Comparison of ENCODE assay signal across 13 mouse cellular contexts in the genomic region with DNA sequence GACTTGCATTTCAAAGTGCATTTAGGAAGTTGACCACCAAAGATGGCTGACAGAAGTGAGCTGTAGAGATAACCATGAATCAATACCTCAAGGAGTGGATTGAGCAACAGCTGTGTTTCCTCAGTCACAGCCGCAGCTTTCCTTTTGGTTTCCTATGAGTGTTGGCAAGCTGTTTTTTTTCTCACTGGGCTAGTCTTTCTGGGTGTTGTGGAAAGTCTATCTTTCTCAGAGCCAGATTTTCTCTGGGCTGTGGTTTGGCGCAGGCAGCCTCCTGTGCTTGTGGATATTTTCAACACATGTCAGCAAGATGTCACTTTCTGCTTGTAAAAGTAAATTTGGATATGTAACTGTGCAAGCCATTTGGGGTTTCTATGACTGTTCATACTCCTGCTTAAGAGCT.
DNase-seq lines count a peak whose midpoint lies in the region; ATAC-seq and TF ChIP-seq lines count a peak whose summit lies in the region.
"Had no signal": no experiment of that assay in that cellular context is flagged by ENCODE, and none has a peak within 500 bp of the region (broad histone marks: within the 10 kb centered on the region; RNA-seq: fewer than 3 reads in every experiment).

No protein-coding gene starts in this region.

- peak; percentile 22 to 25 for DNase-seq in heart, adult 9 months (ENCODE audit: low spot score in 2 of 2)
- peak; percentile 43 to 60 for DNase-seq in right cerebral cortex, postnatal 10 days (ENCODE audit: low spot score in 2 of 2)
- no peak for DNase-seq in right cerebral cortex, adult 2 months (ENCODE audit: low spot score in 2 of 2)
- DNase-seq in lung, embryonic 14.5 days, result peak; percentile 92
- DNase-seq in adrenal gland, adult (ENCODE audit: inconsistent age in 2 of 2, low spot score in 1 of 2), result no peak
- DNase-seq in kidney, postnatal 10 days, result no peak
- DNase-seq: cerebellum, adult 11 months; gastrocnemius, postnatal 14 days; liver had no signal

- WGBS in heart, embryonic 11.5 days (ENCODE audit: insufficient replicate concordance), result 41% methylated on average over 2 of the region's 2 CpGs
- WGBS in lung, embryonic 14.5 days, result 15% methylated on average over 2 of the region's 2 CpGs

- H3K27me3 ChIP-seq in heart, embryonic 11.5 days (ENCODE audit: control insufficient read depth, insufficient read depth, low read length), result no peaks in the 10 kb centered on the region
- no peaks in the 10 kb centered on the region for H3K27me3 ChIP-seq in lung, embryonic 14.5 days (ENCODE audit: insufficient read depth, low read length)
- H3K27me3 ChIP-seq: embryonic facial prominence, embryonic 12.5 days had no signal

- H3K9me3 ChIP-seq in heart, embryonic 11.5 days (replicated peaks; ENCODE audit: control insufficient read depth, low read length), result no peaks in the 10 kb centered on the region
- no peaks in the 10 kb centered on the region for H3K9me3 ChIP-seq in lung, embryonic 14.5 days (ENCODE audit: low read depth, low read length)
- H3K9me3 ChIP-seq: embryonic facial prominence, embryonic 12.5 days had no signal

- no peak overlapping the region for H3K4me3 ChIP-seq in heart, embryonic 11.5 days (ENCODE audit: low read depth, low read length)
- H3K4me3 ChIP-seq in lung, embryonic 14.5 days (ENCODE audit: low read depth, low read length), result no peak overlapping the region
- H3K4me3 ChIP-seq: embryonic facial prominence, embryonic 12.5 days had no signal

- H3K9ac ChIP-seq in heart, embryonic 11.5 days (ENCODE audit: low read depth, low read length), result no peak overlapping the region
- H3K9ac ChIP-seq in lung, embryonic 14.5 days, result no peak overlapping the region
- H3K9ac ChIP-seq: embryonic facial prominence, embryonic 12.5 days had no signal

- no peak for ATAC-seq in heart, embryonic 11.5 days (replicated peaks; ENCODE audit: insufficient number of reproducible peaks, low FRiP score, low TSS enrichment)
- ATAC-seq in lung, embryonic 14.5 days (ENCODE audit: insufficient read depth), result peak; percentile 90
- ATAC-seq in activated CD4-positive, CD25-positive, alpha-beta regulatory T cell, adult 4 months, result no peak
- ATAC-seq: midbrain, embryonic 16.5 days had no signal

- no peak overlapping the region for H3K27ac ChIP-seq in heart, embryonic 11.5 days (ENCODE audit: low read depth, low read length)
- H3K27ac ChIP-seq in lung, embryonic 14.5 days (ENCODE audit: low read depth), result no peak overlapping the region
- H3K27ac ChIP-seq: embryonic facial prominence, embryonic 12.5 days had no signal

- no peak overlapping the region for H3K4me2 ChIP-seq in heart, embryonic 11.5 days
- H3K4me2 ChIP-seq in lung, embryonic 14.5 days, result no peak overlapping the region
- H3K4me2 ChIP-seq: embryonic facial prominence, embryonic 12.5 days had no signal

- no peak for TF ChIP-seq CTCF in lung, embryonic 14.5 days (IDR thresholded peaks at IDR 0.05; ENCODE audit: low read depth)

- no peaks in the 10 kb centered on the region for H3K36me3 ChIP-seq in heart, embryonic 11.5 days (ENCODE audit: control insufficient read depth, insufficient read depth, low read length)
- no peaks in the 10 kb centered on the region for H3K36me3 ChIP-seq in lung, embryonic 14.5 days (ENCODE audit: insufficient read depth)
- H3K36me3 ChIP-seq: embryonic facial prominence, embryonic 12.5 days had no signal

- no peaks in the 10 kb centered on the region for H3K4me1 ChIP-seq in heart, embryonic 11.5 days (ENCODE audit: control insufficient read depth, insufficient read depth, low read length)
- no peaks in the 10 kb centered on the region for H3K4me1 ChIP-seq in lung, embryonic 14.5 days (ENCODE audit: insufficient read depth)

Comparison
In these comparisons a context has a peak if more than half of its experiments do, and no peak if none do; other contexts are left out.
1. DNase-seq: peak in heart, adult 9 months (2 of 2), right cerebral cortex, postnatal 10 days (2 of 2) and lung, embryonic 14.5 days (single experiment); none in right cerebral cortex, adult 2 months (0 of 2), adrenal gland, adult (0 of 2) and kidney, postnatal 10 days (single experiment).